Mouse (Mus musculus): ENCODE results near the gene Upk3b.

The Upk3b gene

GRCm38 (mm10) chr5:136075076-136075475 lies 36.8 kb downstream of the Upk3b start:
- DNase-seq (ENCODE audit: low spot score) = no peak

GRCm38 (mm10) chr5:136076284-136076683 lies 38.0 kb downstream of the Upk3b start:
- no peak for DNase-seq (ENCODE audit: low spot score)

GRCm38 (mm10) chr5:136077001-136077550 lies 38.8 kb downstream of the Upk3b start:
- no peak for DNase-seq (ENCODE audit: low spot score)

GRCm38 (mm10) chr5:136078136-136078535 lies 39.8 kb downstream of the Upk3b start:
- no peak for DNase-seq (ENCODE audit: low spot score)

GRCm38 (mm10) chr5:136082345-136082744 lies 44.0 kb downstream of the Upk3b start:
- DNase-seq (ENCODE audit: low spot score) = no peak

GRCm38 (mm10) chr5:136083669-136084107 lies 45.4 kb downstream of the Upk3b start, which contains the start of gene Rasa4:
TSS of gene Rasa4 (plus strand) at chr5:136083916.
- DNase-seq (ENCODE audit: low spot score) = peak; percentile 90

GRCm38 (mm10) chr5:136084144-136084881 lies 46.0 kb downstream of the Upk3b start:
- no peak for DNase-seq (ENCODE audit: low spot score)

- no peak for DNase-seq (ENCODE audit: low spot score)
These were observed 46.8 kb downstream of the Upk3b start for GRCm38 (mm10) chr5:136084891-136085651.

- no peak for DNase-seq (ENCODE audit: low spot score)
These were observed 48.0 kb downstream of the Upk3b start for GRCm38 (mm10) chr5:136086290-136086689.

- no peak for DNase-seq (ENCODE audit: low spot score)
These were observed 50.7 kb downstream of the Upk3b start for GRCm38 (mm10) chr5:136088821-136089575.

- no peak for DNase-seq (ENCODE audit: low spot score)
These were observed 53.6 kb downstream of the Upk3b start for GRCm38 (mm10) chr5:136091927-136092326.

- DNase-seq (ENCODE audit: low spot score) = no peak
These were observed 56.1 kb downstream of the Upk3b start for GRCm38 (mm10) chr5:136094249-136095010.

- DNase-seq (ENCODE audit: low spot score) = no peak
These were observed 56.8 kb downstream of the Upk3b start for GRCm38 (mm10) chr5:136095089-136095488.
